Comparison of ENCODE assay signal across 8 mouse cellular contexts in the genomic region with DNA sequence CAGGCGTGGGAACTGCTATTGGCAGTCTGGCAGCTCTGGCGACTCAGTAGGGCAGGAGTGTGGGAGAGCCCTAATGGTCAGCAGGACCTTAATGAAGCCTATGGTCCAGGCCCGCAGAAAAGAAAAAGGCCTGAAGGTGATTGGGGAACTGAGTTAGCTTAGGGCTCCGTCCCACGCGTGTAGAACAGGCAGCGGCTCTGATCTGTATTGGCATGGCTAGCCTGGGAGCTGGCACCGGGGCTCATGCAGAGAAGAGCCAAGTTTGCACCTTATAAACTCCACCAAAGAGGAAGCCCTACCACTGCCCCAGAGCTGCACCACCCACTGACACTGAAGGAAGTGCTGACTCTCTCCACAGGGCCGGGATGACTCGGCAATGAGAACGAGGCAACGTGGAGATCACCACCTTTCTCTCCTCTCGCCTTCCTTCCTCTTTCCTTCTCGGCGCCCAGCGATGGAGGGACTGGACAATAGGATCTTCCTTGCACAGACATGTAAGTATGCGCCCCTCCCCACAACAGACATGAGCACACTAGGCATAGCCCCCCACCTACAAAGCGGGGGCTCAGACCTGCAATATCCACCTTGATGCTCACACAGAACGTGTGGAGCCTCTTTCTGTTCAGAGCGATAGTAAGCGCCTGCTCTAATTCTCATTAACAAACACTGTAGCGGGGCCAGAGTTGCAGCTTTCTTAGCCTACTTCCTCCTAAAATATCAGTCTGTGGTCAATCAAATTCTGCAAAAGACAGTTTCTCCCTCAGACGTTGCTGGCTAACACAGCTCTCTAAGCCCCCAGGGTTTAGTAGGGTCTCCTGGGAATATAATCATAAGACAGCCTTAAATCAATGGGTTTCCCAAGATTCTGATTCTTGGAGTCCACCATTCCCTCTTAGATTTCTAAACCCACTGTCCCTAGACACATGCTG.
A peak's percentile ranks its signal among the peaks of the same experiment; 100 is the strongest.
DNase-seq lines count a peak whose midpoint lies in the region; ATAC-seq lines count a peak whose summit lies in the region.

No protein-coding gene starts in this region.

- peak overlapping the region; percentile 92 for H3K27ac ChIP-seq in liver, embryonic 13.5 days

- H3K36me3 ChIP-seq in liver, embryonic 13.5 days: peaks cover 12% of the 10 kb centered on the region; the same call in 1 of the 2 replicates

- ATAC-seq in CD4-positive, CD25-positive, alpha-beta regulatory T cell, adult 4 months: peak; percentile 77
- peak; percentile 92 for ATAC-seq in liver, embryonic 13.5 days (ENCODE audit: low read depth)

- peak; percentile 56 for DNase-seq in R1 (ENCODE audit: low read depth, low spot score)
- DNase-seq in liver, embryonic 13.5 days: peak; percentile 69
- DNase-seq in spleen, adult 12 weeks (ENCODE audit: low spot score): peak; percentile 52
- DNase-seq in gastrocnemius, postnatal 14 days: no peak
- DNase-seq in layer of hippocampus, adult 9-11 months: no peak
- DNase-seq in adrenal gland, postnatal 4 days (ENCODE audit: low spot score in 2 of 2): no peak
- DNase-seq in gastrocnemius, postnatal 36 days: no peak

- H3K27me3 ChIP-seq in liver, embryonic 13.5 days: no peaks in the 10 kb centered on the region

- 27% methylated on average over 23 of the region's 23 CpGs for WGBS in liver, embryonic 13.5 days (ENCODE audit: insufficient replicate concordance)

- H3K4me3 ChIP-seq in liver, embryonic 13.5 days (replicated peaks): peak overlapping the region; percentile 61

- peak overlapping the region; percentile 77 for H3K9ac ChIP-seq in liver, embryonic 13.5 days

- intact Hi-C loops in gastrocnemius, postnatal 14 days (cut with DNase I; ENCODE audit: low total_unique reads): no loop called here
- intact Hi-C loops in gastrocnemius, postnatal 36 days (cut with DNase I): no loop called here

- peaks cover 51% of the 10 kb centered on the region for H3K4me1 ChIP-seq in liver, embryonic 13.5 days (replicated peaks)

- H3K4me2 ChIP-seq in liver, embryonic 13.5 days: peak overlapping the region; percentile 78

- no peaks in the 10 kb centered on the region for H3K9me3 ChIP-seq in liver, embryonic 13.5 days (replicated peaks)

Comparison
In these comparisons a context has a peak if more than half of its experiments do, and no peak if none do; other contexts are left out.
1. DNase-seq: peak in R1 (single experiment), liver, embryonic 13.5 days (single experiment) and spleen, adult 12 weeks (single experiment); none in gastrocnemius, postnatal 14 days (single experiment), layer of hippocampus, adult 9-11 months (single experiment), adrenal gland, postnatal 4 days (0 of 2) and gastrocnemius, postnatal 36 days (0 of 2).